Mouse (Mus musculus) hindlimb bud, embryonic 11.5 days (tissue): ENCODE data around the gene Iqcb1.
"Not testable (repeated sequence)": the region's sequence is repeated elsewhere in the genome, so short reads cannot be mapped to it uniquely, and the experiment has no call there.

Experiments used
- DNase-seq: peaks from one replicate; pipeline ENCODE4 v3.0.0-alpha.2; 2012; ENCODE audit warnings: low read depth, low spot score; ENCODE audit errors: extremely low spot score

Iqcb1 gene

DNA sequence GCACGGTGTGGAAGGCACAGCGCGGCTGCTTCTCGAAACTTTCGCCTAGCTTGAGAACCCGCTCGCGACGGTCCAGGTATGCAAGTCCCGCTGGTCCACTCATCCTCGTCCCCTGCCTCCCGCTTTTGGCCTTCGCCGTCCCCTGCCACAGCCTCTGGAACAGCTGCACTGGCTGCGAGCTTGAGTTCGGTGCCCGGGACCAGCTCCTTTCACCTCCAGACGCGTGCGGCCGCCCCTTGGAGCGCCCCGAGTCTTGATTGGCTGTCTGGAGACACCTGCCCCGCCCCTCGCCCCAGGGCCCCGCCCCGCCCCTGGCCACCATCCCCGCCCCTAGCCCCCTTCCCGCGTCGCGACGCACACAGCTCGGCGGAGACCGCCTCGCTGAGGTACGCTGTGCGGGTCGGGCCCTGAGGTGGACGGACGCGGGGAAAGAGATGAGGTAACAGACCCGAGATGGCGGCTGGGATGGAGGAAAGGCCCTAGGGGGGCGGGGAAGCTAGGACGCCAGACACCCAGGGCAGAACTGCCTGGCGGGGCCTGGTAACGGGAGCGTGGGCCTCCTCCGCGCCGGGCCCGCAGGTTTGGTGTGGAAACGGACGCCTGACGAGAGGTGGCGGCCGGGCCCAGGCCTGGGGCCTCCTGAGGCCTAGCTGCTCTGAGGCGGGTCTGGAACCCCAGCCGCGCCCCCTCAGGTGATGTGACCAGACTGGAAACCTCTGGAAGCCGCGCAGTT lies at the start of gene Iqcb1:
Gene Iqcb1 (plus strand): TSS at position 332 of the 733 bp plus-strand sequence.
- no peak for DNase-seq

DNA sequence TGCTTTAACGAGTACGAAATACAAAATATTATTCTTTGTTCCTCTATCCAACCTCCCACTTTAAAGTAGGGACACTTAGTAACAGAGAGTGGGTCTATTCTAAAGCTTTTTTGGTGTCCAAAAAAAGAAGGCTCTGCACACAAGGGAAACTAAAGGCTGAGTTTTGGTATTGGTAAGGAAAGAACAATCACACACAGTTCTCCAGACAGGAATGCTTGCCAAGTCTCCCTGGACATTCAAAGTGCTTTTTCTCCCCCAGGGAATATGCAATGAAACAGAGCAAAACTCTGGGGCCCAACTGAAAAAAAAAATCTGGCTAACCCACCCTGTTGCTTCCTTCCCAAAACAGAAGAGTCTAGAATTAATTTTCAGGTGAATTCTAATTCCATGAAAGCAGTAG lies 44.0 kb upstream of the Iqcb1 start:
- DNase-seq = no peak

DNA sequence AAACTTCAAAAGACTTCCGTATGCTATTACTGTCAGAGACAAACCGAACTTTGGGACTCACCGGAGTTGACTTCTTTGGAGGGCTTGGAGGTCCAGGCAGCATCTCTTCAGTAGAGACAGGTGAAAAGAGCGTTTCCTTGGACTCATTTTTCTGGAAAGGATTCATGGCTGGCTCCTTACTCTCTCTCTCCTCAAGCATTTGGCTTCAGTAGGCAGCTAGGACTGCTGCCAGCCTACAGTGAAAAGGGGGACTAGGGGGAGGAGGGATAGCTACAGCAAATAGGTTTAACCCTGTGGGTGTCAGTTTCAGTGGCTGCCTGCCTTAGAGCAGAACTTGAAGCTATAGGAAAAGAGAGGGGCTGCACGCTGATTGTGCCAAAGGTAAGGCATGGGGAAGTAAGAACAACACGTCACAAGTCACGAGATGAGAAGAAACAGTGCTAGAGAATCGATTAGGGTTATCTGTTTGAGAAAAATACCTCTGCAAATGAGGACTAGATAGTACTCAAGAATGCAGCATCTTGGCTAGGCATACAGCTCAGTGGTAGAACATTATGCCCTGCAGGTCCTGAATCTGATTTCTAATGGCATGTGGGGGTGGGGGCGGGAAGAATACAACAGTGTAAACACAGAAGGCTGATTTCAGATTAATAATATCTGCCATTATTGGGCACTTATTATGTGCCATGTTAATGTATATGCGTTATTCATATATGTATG lies 43.4 kb upstream of the Iqcb1 start, which contains the start of gene Slc15a2:
Gene Slc15a2 (minus strand): TSS at position 369 of the 720 bp plus-strand sequence.
- no peak for DNase-seq

GRCm38 (mm10) chr16:36786466-36786865 lies 41.7 kb upstream of the Iqcb1 start:
- DNase-seq = no peak

DNA sequence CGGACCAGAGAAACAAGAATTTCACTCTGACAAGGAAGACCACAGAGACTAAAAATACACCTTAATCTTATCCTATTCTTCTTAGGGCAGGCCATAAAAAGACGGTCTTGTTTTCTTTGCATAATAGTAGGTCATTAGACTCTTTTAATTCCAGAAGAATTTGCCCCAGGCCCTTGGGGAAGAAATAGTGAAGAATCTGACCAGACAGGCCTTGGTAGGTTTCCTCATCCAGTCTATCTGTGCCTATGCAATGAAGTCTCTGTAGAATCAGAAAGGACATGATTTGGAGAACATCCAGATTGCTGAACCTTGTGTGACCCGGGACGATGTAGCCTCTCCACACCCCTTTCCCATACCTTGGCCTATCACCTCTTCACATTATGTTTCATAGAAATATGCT lies 38.0 kb upstream of the Iqcb1 start:
- DNase-seq = no peak

GRCm38 (mm10) chr16:36794976-36795375 lies 33.2 kb upstream of the Iqcb1 start:
- no peak for DNase-seq

DNA sequence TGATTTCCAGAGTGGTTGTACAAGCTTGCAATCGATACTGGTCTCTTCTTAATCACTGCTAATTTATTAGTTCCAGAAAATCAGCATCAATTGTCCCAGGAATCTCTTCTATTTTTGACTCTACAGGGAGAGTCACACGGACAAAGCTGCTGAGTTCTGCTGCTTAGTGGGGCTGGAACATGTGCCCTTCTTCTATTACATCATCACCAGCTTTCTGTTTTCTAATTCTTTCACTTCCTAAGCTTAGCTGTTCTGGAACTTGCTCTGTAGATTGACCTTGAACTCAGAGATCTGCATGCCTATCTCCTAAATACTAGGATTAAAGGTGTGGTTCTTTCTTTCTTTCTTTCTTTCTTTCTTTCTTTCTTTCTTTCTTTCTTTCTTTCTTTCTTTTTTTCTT lies 29.9 kb upstream of the Iqcb1 start:
- DNase-seq = no peak

DNA sequence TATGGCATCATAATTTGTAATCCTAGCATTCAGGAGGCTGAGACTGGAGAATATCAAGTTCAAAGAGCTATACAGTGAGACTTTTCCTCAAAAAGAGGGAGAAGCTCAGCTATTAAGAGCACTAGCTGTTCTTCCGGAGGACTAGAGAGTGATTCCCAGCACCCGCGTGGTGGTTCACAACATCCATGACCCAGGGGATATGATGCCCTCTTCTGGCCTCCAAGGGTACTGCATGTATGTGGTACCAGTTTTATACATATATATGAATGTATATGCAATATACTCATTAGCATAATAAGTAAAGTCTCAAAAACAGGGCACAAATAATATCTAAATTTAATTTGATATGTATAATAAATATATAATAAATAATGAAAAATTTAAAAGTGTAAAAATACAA lies 25.8 kb upstream of the Iqcb1 start:
- no peak for DNase-seq

- DNase-seq = no peak
Measured at GRCm38 (mm10) chr16:36808616-36809015, 19.6 kb upstream of the Iqcb1 start.

- DNase-seq = no peak
Measured at GRCm38 (mm10) chr16:36813680-36814079, 14.5 kb upstream of the Iqcb1 start.

DNA sequence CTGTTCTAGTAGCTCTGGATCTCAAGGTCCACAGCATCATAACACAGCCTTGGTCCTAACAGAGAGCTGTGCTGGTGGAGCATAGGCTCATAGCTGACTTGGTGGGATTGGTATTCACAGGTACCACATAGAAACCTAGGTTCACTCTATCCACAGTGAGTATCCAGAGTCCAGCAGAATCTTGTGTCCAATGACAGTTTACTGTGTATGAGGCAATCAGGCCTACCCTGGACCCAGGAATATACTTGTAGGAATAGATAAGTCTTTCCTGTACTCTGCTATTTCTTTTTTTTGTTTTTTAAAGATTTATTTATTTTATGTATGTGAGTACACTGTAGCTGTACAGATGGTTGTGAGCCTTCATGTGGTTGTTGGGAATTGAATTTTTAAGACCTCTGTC lies 11.3 kb upstream of the Iqcb1 start:
- DNase-seq = no peak

DNA sequence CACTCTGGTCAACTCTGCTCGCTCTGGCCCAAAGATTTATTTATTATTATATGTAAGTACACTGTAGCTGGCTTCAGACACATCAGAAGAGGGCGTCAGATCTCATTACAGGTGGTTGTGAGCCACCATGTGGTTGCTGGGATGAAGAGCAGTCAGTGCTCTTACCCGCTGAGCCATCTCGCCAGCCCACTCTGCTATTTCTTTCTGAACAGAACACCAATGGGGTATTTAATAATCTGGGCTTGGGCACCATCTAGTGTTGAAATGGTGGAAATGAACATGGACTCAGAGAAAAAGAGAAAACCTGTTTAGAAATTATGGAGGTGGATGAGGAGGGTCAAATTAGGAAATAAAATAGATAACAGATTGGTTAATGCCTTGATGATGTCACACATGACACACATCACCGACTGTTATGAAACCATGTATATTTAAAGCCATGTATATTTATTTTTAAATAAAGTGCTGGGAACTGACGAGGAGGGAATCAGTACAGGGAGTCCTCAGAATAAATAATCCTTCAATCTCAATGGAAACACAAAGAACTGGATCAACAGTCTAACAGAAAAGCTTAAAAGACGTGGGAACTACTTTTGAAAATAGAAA lies 10.8 kb upstream of the Iqcb1 start:
- DNase-seq = peak; percentile 69

DNA sequence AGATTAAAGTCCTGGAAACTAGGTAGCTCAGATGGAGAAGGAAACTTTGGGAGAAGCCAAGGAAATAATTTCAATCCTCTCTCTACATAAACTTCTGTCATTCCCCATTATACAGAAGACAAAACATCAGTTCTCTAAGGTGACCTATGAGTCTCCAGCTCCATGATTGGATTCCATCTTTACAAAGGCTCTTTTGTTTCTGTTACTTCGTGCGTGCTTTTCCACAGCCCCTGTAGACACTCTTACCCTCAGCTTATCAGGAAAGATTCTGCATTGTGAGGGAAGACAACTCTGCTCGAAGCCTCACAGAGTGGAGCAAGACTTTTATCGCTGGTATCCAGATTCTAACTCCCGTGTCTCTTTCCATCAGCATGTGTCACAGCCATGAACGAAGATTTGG lies 8.2 kb upstream of the Iqcb1 start:
- no peak for DNase-seq

DNA sequence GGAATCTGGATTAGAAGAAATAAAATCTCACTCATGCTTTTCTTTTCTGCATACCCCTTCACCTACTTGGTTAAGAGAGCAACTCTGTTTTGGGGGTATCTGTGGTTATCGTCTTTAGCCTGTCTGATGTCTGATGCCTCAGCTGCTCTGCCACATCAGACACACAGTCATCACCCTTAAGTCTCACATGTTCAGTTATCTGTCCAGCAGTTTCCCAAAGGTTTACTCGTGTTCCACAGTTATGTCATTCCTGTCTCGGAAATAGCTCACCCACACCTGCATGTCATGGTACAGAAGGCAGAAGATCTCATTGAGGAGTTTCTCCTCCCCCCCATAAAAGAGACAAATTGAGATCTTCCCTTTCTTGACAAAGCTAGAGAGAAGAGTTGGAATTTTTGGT lies 7.4 kb upstream of the Iqcb1 start:
- DNase-seq = no peak

- DNase-seq = no peak
Measured at GRCm38 (mm10) chr16:36821474-36821873, 6.7 kb upstream of the Iqcb1 start.

- no peak for DNase-seq
Measured at GRCm38 (mm10) chr16:36827611-36828053, 553 bp upstream of the Iqcb1 start.

DNA sequence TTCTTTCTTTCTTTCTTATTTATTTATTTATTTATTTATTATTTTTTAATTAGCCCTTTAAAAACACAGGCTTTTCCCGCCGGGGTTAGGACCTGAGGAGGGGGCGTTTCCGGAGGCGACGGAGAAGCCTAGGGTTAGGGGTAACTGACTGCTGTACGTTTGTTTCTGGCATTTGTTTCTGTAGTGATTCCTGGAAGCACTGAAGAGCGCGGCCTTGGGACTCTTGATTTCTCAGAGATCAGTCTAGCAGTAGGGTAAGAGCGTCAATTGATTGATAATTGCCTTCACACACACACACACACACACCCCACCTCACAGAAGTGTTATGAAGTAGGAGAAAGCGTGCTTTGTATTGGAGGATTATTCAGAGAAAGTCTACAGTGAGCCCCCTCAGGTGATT lies 635 bp downstream of the Iqcb1 start:
- DNase-seq = no peak

GRCm38 (mm10) chr16:36846894-36847293 lies 18.7 kb downstream of the Iqcb1 start:
- not testable (repeated sequence) for DNase-seq

- DNase-seq = no peak
Measured at GRCm38 (mm10) chr16:36851202-36851601, 23.0 kb downstream of the Iqcb1 start.

GRCm38 (mm10) chr16:36863585-36863984 lies 35.4 kb downstream of the Iqcb1 start:
- DNase-seq = no peak

DNA sequence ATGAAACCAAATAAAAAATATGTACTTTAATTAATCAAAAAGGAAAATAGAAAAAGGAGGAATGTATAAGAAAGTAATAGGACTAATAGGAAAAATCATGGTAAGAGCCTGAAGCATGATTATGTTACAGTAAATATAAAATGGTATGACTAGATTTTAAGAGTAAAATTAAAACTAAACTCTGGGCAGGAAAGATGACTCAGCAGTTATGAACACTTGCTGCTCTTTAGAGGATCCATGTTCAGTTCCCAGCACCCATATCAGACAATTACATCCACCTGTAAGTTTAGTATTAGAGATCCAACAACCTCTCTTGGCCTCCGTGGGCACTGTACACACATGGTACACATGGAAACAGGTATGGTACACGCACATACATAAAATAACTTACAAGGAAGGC lies 41.3 kb downstream of the Iqcb1 start:
- no peak for DNase-seq
